Mouse (Mus musculus) C2C12 (cell line): Measurements from ENCODE around the gene Cdadc1.

ENCODE experiments used
- CEBPB ChIP-seq: IDR thresholded peaks from one replicate; pipeline ENCODE4 v1.6.1; 2011; ENCODE audit warnings: low read depth, mild to moderate bottlenecking, control low read depth, moderate library complexity
- CTCF ChIP-seq: IDR thresholded peaks from one replicate; pipeline ENCODE4 v1.5.1; 2011; ENCODE audit not compliant: control insufficient read depth, insufficient read depth, insufficient read length
- MAX ChIP-seq: IDR thresholded peaks from one replicate; pipeline ENCODE4 v1.6.1; 2011; ENCODE audit warnings: mild to moderate bottlenecking, control low read depth
- MYOD1 ChIP-seq: IDR thresholded peaks from one replicate; pipeline ENCODE4 v1.6.1; 2011; ENCODE audit warnings: low read depth; ENCODE audit not compliant: control insufficient read depth, insufficient read length
- MYOG ChIP-seq: IDR thresholded peaks from one replicate; pipeline ENCODE4 v1.6.1; 2011; ENCODE audit not compliant: control insufficient read depth, insufficient read length; ENCODE audit errors: extremely low read depth
- USF1 ChIP-seq: IDR thresholded peaks from one replicate; pipeline ENCODE4 v1.6.1; 2011; ENCODE audit warnings: low read depth, mild to moderate bottlenecking, control low read depth, moderate library complexity

GRCm38 (mm10) chr14:59590614-59591013 is 7.1 kb downstream of the Cdadc1 start:
- TF ChIP-seq MYOD1 (no peak), CTCF (no peak), CEBPB (no peak), MYOG (no peak), MAX (no peak), USF1 (no peak)
